Mouse (Mus musculus): ENCODE measurements around the gene Scaf1. TPM values are rescaled to one million over a fixed set of nuclear protein-coding genes. Genes with fewer than 3 reads are reported as not detected.

Gene Scaf1
- total and polyA plus RNA-seq, 2 experiments from 2014 or later = 45.6 to 77.7 TPM

DNA sequence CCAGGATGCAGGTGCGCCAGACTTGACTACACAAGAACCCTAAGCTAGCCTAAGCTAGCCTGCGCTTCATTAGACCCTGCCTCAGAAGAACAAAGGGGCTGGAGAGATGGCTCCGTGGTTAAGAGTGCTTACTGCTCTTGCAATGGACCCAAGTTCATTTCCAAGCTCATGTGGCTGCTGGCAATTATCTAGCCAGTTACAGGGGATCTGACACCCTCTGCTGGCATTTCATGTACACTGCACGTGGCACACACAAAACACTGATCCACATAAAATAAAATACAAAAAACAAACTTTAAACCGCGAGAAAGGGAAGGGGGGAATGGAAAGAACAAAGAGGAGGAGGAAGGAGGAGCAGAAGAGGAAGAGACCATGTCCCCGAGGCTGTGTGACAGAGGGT is 58.0 kb downstream of the Scaf1 start:
- Histone ChIP-seq H3K36me3 (ENCODE audit: insufficient read depth, low read length) (peaks cover 11% of the 10 kb centered on the region), H3K9me3 (ENCODE audit: low read length) (no peaks in the 10 kb centered on the region), H3K9ac (replicated peaks; ENCODE audit: low read length) (no peak overlapping the region), H3K4me3 (ENCODE audit: low read length) (no peak overlapping the region), H3K4me2 (ENCODE audit: low read depth, low read length) (no peak overlapping the region), H3K27ac (no peak overlapping the region), H3K4me1 (ENCODE audit: insufficient read depth, low read length) (no peaks in the 10 kb centered on the region), H3K27me3 (ENCODE audit: insufficient read depth, low read length) (no peaks in the 10 kb centered on the region)
- 59% methylated on average over 7 of the region's 7 CpGs for WGBS
- TF ChIP-seq CTCF (IDR thresholded peaks at IDR 0.05; ENCODE audit: low read depth) = peak; percentile 82
- DNase-seq (ENCODE audit: low spot score) (peak; percentile 78), ATAC-seq (0 out of 2 replicates have a peak, but pooled peaks have one; percentile 31)

GRCm38 (mm10) chr7:44957183-44957835 is 58.9 kb downstream of the Scaf1 start:
- Histone ChIP-seq H3K27ac (peak overlapping the region; percentile 28; the same call in 1 of the 2 replicates), H3K36me3 (ENCODE audit: insufficient read depth, low read length) (peaks cover 11% of the 10 kb centered on the region), H3K27me3 (ENCODE audit: insufficient read depth, low read length) (no peaks in the 10 kb centered on the region), H3K4me3 (ENCODE audit: low read length) (no peak overlapping the region), H3K9me3 (ENCODE audit: low read length) (no peaks in the 10 kb centered on the region), H3K4me2 (ENCODE audit: low read depth, low read length) (no peak overlapping the region), H3K4me1 (ENCODE audit: insufficient read depth, low read length) (0 out of 2 replicates have a peak, but pooled peaks cover 3% of the 10 kb centered on the region), H3K9ac (replicated peaks; ENCODE audit: low read length) (no peak overlapping the region)
- 65% methylated on average over 20 of the region's 20 CpGs for WGBS
- no peak for TF ChIP-seq CTCF (IDR thresholded peaks at IDR 0.05; ENCODE audit: low read depth)
- DNase-seq (ENCODE audit: low spot score) = no peak
- no peak for ATAC-seq

- 47% methylated on average over 6 of the region's 6 CpGs for WGBS
- peaks cover 6% of the 10 kb centered on the region for H3K27me3 ChIP-seq (ENCODE audit: insufficient read depth, low read length)
- no peaks in the 10 kb centered on the region for H3K9me3 ChIP-seq (ENCODE audit: low read length)
- H3K36me3 ChIP-seq (ENCODE audit: insufficient read depth, low read length) = peaks cover 6% of the 10 kb centered on the region
- no peak overlapping the region for H3K4me3 ChIP-seq (ENCODE audit: low read length)
- no peak overlapping the region for H3K4me2 ChIP-seq (ENCODE audit: low read depth, low read length)
- TF ChIP-seq CTCF (IDR thresholded peaks at IDR 0.05; ENCODE audit: low read depth) = no peak
- DNase-seq (ENCODE audit: low spot score) = no peak
- 0 out of 2 replicates have a peak, but pooled peaks cover 6% of the 10 kb centered on the region for H3K4me1 ChIP-seq (ENCODE audit: insufficient read depth, low read length)
- ATAC-seq = no peak
- no peak overlapping the region for H3K9ac ChIP-seq (replicated peaks; ENCODE audit: low read length)
- no peak overlapping the region for H3K27ac ChIP-seq
Observed at GRCm38 (mm10) chr7:44956266-44956665, 59.9 kb downstream of the Scaf1 start.

DNA sequence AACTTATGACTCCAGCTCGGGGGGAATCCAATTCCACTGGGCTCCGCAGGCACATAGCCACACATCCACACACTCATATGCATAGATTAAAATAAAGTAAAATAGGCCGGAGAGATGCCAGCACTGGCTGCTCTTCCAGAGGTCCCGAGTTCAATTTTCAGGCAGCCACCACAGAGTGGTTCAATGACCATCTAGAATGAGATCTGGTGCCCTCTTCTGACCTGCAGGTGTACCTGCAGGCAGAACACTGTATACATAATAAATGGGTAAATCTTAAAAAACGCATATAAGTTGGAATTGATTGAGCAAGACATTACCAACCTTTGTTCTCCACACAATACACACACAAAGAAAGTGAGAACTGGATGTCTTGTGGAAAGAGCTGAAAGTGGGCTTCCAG is 60.5 kb downstream of the Scaf1 start:
- peak; percentile 64 for TF ChIP-seq CTCF (IDR thresholded peaks at IDR 0.05; ENCODE audit: low read depth)

DNA sequence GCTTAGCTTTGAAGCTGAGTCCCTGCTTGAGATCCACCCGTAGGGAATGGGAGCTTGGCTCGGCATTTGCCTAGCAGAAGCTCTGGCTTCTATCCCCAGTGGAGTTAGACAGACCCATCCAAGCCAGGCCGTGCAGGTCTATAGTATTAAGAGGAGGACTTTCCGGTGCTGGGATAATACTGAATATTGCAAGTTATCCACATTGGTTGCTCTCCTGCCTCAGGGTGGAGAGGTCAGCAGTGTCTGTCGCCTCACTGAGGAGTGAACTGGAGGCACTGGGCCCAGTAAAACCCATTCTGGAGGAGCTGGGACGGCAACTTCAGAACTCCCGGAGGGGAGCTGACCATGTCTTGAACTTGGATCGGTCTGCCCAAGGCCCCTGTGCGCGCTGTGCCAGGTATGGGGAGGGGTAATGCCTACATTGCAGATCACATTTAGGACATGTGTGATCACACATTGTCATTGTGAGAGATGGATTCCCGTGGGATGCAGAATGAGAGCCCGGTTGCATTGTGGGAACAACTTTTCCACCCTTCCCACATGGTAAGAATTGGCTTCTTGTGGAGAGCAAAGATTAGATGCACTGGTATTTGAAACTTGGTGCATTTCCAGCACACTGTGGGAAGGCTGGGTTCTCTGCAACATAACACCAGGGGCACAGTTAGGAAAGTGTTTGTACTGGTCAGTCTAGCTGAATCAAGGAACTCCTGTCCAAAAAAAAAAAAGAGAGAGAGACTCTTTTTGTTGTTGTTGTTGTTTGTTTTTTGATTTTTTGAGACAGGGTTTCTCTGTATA is 61.9 kb downstream of the Scaf1 start:
- DNase-seq (ENCODE audit: low spot score) (no peak), ATAC-seq (no peak)
- Histone ChIP-seq H3K4me3 (ENCODE audit: low read length) (no peak overlapping the region), H3K4me1 (ENCODE audit: insufficient read depth, low read length) (0 out of 2 replicates have a peak, but pooled peaks cover 6% of the 10 kb centered on the region), H3K27me3 (ENCODE audit: insufficient read depth, low read length) (peaks cover 6% of the 10 kb centered on the region), H3K27ac (0 out of 2 replicates have a peak overlapping the region, but pooled peaks have one; percentile 2), H3K4me2 (ENCODE audit: low read depth, low read length) (no peak overlapping the region), H3K9ac (replicated peaks; ENCODE audit: low read length) (no peak overlapping the region), H3K36me3 (ENCODE audit: insufficient read depth, low read length) (no peaks in the 10 kb centered on the region; the same call in 1 of the 2 replicates), H3K9me3 (ENCODE audit: low read length) (no peaks in the 10 kb centered on the region)
- WGBS = 72% methylated on average over 12 of the region's 12 CpGs
- TF ChIP-seq CTCF (IDR thresholded peaks at IDR 0.05; ENCODE audit: low read depth) = no peak

More for the DNA sequence above, 60.5 kb downstream of the Scaf1 start:
- DNase-seq (ENCODE audit: low spot score) = peak; percentile 59
- Histone ChIP-seq H3K4me3 (ENCODE audit: low read length) (no peak overlapping the region), H3K9me3 (ENCODE audit: low read length) (no peaks in the 10 kb centered on the region), H3K4me2 (ENCODE audit: low read depth, low read length) (no peak overlapping the region), H3K36me3 (ENCODE audit: insufficient read depth, low read length) (no peaks in the 10 kb centered on the region; the same call in 1 of the 2 replicates), H3K4me1 (ENCODE audit: insufficient read depth, low read length) (0 out of 2 replicates have a peak, but pooled peaks cover 6% of the 10 kb centered on the region), H3K9ac (replicated peaks; ENCODE audit: low read length) (no peak overlapping the region), H3K27ac (no peak overlapping the region), H3K27me3 (ENCODE audit: insufficient read depth, low read length) (peaks cover 6% of the 10 kb centered on the region)
- 59% methylated on average over 5 of the region's 5 CpGs for WGBS
- ATAC-seq = no peak

GRCm38 (mm10) chr7:44953561-44953960 is 62.6 kb downstream of the Scaf1 start:
- Histone ChIP-seq H3K27me3 (ENCODE audit: insufficient read depth, low read length) (peaks cover 6% of the 10 kb centered on the region), H3K9me3 (ENCODE audit: low read length) (no peaks in the 10 kb centered on the region), H3K9ac (replicated peaks; ENCODE audit: low read length) (no peak overlapping the region), H3K4me1 (ENCODE audit: insufficient read depth, low read length) (0 out of 2 replicates have a peak, but pooled peaks cover 6% of the 10 kb centered on the region), H3K4me3 (ENCODE audit: low read length) (no peak overlapping the region), H3K4me2 (ENCODE audit: low read depth, low read length) (no peak overlapping the region), H3K36me3 (ENCODE audit: insufficient read depth, low read length) (no peaks in the 10 kb centered on the region; the same call in 1 of the 2 replicates), H3K27ac (0 out of 2 replicates have a peak overlapping the region, but pooled peaks have one; percentile 2)
- ATAC-seq (no peak), DNase-seq (ENCODE audit: low spot score) (no peak)
- WGBS = 49% methylated on average over 14 of the region's 14 CpGs
- no peak for TF ChIP-seq CTCF (IDR thresholded peaks at IDR 0.05; ENCODE audit: low read depth)

Small RNAs within 50 kb of the gene (microRNA-seq; reads per million reads assigned to microRNA genes)
- gene Mir7054 = 1.1 to 1.8 reads per million in 2 experiments

Other genes starting within 250 kb of the Scaf1 start
Only the 30 nearest of the 35 such genes appear.
- gene Akt1s1, start 167.4 kb downstream of the Scaf1 start, total RNA-seq (2014; rRNA removed) = 136 and 156 TPM in 2 replicates
- gene Akt1s1, start 167.4 kb downstream of the Scaf1 start, polyA plus RNA-seq (2015; fragmentation: Nextera tagmentation; extraction: Ambion mirVana) = 94.3 and 95.4 TPM in 2 replicates
- gene Tbc1d17, start 167.3 kb downstream of the Scaf1 start, total RNA-seq (2014; rRNA removed) = 53.7 and 98.5 TPM in 2 replicates
- gene Tbc1d17, start 167.3 kb downstream of the Scaf1 start, polyA plus RNA-seq (2015; fragmentation: Nextera tagmentation; extraction: Ambion mirVana) = 103 and 106 TPM in 2 replicates
- gene Pnkp, start 159.2 kb downstream of the Scaf1 start, total RNA-seq (2014; rRNA removed) = 22.9 and 47.1 TPM in 2 replicates
- gene Pnkp, start 159.2 kb downstream of the Scaf1 start, polyA plus RNA-seq (2015; fragmentation: Nextera tagmentation; extraction: Ambion mirVana) = 35.7 and 37.5 TPM in 2 replicates
- gene Ptov1, start 146.6 kb downstream of the Scaf1 start, total RNA-seq (2014; rRNA removed) = 524 and 597 TPM in 2 replicates
- gene Ptov1, start 146.6 kb downstream of the Scaf1 start, polyA plus RNA-seq (2015; fragmentation: Nextera tagmentation; extraction: Ambion mirVana) = 416 and 438 TPM in 2 replicates
- 193 and 194 TPM in 2 replicates for gene Med25, start 123.7 kb downstream of the Scaf1 start, total RNA-seq (2014; rRNA removed)
- gene Med25, start 123.7 kb downstream of the Scaf1 start, polyA plus RNA-seq (2015; fragmentation: Nextera tagmentation; extraction: Ambion mirVana) = 121 and 123 TPM in 2 replicates
- 27.8 and 29.8 TPM in 2 replicates for gene Fuz, start 120.3 kb downstream of the Scaf1 start, total RNA-seq (2014; rRNA removed)
- 14.5 and 14.9 TPM in 2 replicates for gene Fuz, start 120.3 kb downstream of the Scaf1 start, polyA plus RNA-seq (2015; fragmentation: Nextera tagmentation; extraction: Ambion mirVana)
- gene Ap2a1, start 86.9 kb downstream of the Scaf1 start, total RNA-seq (2014; rRNA removed) = 251 and 255 TPM in 2 replicates
- 113 and 115 TPM in 2 replicates for gene Ap2a1, start 86.9 kb downstream of the Scaf1 start, polyA plus RNA-seq (2015; fragmentation: Nextera tagmentation; extraction: Ambion mirVana)
- not detected in 2 replicates for gene Tsks, start 73.2 kb downstream of the Scaf1 start, total RNA-seq (2014; rRNA removed)
- gene Tsks, start 73.2 kb downstream of the Scaf1 start, polyA plus RNA-seq (2015; fragmentation: Nextera tagmentation; extraction: Ambion mirVana) = 0.25 and 0.40 TPM in 2 replicates
- 99.4 and 105 TPM in 2 replicates for gene Cpt1c, start 41.5 kb downstream of the Scaf1 start, total RNA-seq (2014; rRNA removed)
- 48.7 and 50.7 TPM in 2 replicates for gene Cpt1c, start 41.5 kb downstream of the Scaf1 start, polyA plus RNA-seq (2015; fragmentation: Nextera tagmentation; extraction: Ambion mirVana)
- 215 and 251 TPM in 2 replicates for gene Prmt1, start 29.8 kb downstream of the Scaf1 start, total RNA-seq (2014; rRNA removed)
- gene Prmt1, start 29.8 kb downstream of the Scaf1 start, polyA plus RNA-seq (2015; fragmentation: Nextera tagmentation; extraction: Ambion mirVana) = 470 and 531 TPM in 2 replicates
- 42.2 and 48.6 TPM in 2 replicates for gene Irf3, start 18.7 kb downstream of the Scaf1 start, total RNA-seq (2014; rRNA removed)
- gene Irf3, start 18.7 kb downstream of the Scaf1 start, polyA plus RNA-seq (2015; fragmentation: Nextera tagmentation; extraction: Ambion mirVana) = 31.5 and 33.7 TPM in 2 replicates
- gene Bcl2l12, start 17.7 kb downstream of the Scaf1 start, total RNA-seq (2014; rRNA removed) = 7.2 and 15.0 TPM in 2 replicates
- gene Bcl2l12, start 17.7 kb downstream of the Scaf1 start, polyA plus RNA-seq (2015; fragmentation: Nextera tagmentation; extraction: Ambion mirVana) = 13.0 and 13.6 TPM in 2 replicates
- 8.4 and 18.6 TPM in 2 replicates for gene Rras, start 1.6 kb upstream of the Scaf1 start, total RNA-seq (2014; rRNA removed)
- gene Rras, start 1.6 kb upstream of the Scaf1 start, polyA plus RNA-seq (2015; fragmentation: Nextera tagmentation; extraction: Ambion mirVana) = 15.8 and 16.9 TPM in 2 replicates
- 14.0 and 18.1 TPM in 2 replicates for gene Prr12, start 36.5 kb upstream of the Scaf1 start, total RNA-seq (2014; rRNA removed)
- 7.5 and 9.2 TPM in 2 replicates for gene Prr12, start 36.5 kb upstream of the Scaf1 start, polyA plus RNA-seq (2015; fragmentation: Nextera tagmentation; extraction: Ambion mirVana)
- gene Nosip, start 46.1 kb upstream of the Scaf1 start, total RNA-seq (2014; rRNA removed) = 72.9 and 83.1 TPM in 2 replicates
- gene Nosip, start 46.1 kb upstream of the Scaf1 start, polyA plus RNA-seq (2015; fragmentation: Nextera tagmentation; extraction: Ambion mirVana) = 64.5 and 67.4 TPM in 2 replicates
- 10.5 and 12.4 TPM in 2 replicates for gene Prrg2, start 46.3 kb upstream of the Scaf1 start, total RNA-seq (2014; rRNA removed)
- gene Prrg2, start 46.3 kb upstream of the Scaf1 start, polyA plus RNA-seq (2015; fragmentation: Nextera tagmentation; extraction: Ambion mirVana) = 15.3 and 17.2 TPM in 2 replicates
- gene Rcn3, start 75.9 kb upstream of the Scaf1 start, total RNA-seq (2014; rRNA removed) = 42.9 and 45.1 TPM in 2 replicates
- 39.3 and 42.0 TPM in 2 replicates for gene Rcn3, start 75.9 kb upstream of the Scaf1 start, polyA plus RNA-seq (2015; fragmentation: Nextera tagmentation; extraction: Ambion mirVana)
- gene Fcgrt, start 87.5 kb upstream of the Scaf1 start, total RNA-seq (2014; rRNA removed) = 32.9 and 43.6 TPM in 2 replicates
- 43.8 and 45.9 TPM in 2 replicates for gene Fcgrt, start 87.5 kb upstream of the Scaf1 start, polyA plus RNA-seq (2015; fragmentation: Nextera tagmentation; extraction: Ambion mirVana)
- 743 and 824 TPM in 2 replicates for gene Rps11, start 108.1 kb upstream of the Scaf1 start, total RNA-seq (2014; rRNA removed)
- 768 and 794 TPM in 2 replicates for gene Rps11, start 108.1 kb upstream of the Scaf1 start, polyA plus RNA-seq (2015; fragmentation: Nextera tagmentation; extraction: Ambion mirVana)
- 1,377 and 1,807 TPM in 2 replicates for gene Rpl13a, start 112.4 kb upstream of the Scaf1 start, total RNA-seq (2014; rRNA removed)
- 800 and 828 TPM in 2 replicates for gene Rpl13a, start 112.4 kb upstream of the Scaf1 start, polyA plus RNA-seq (2015; fragmentation: Nextera tagmentation; extraction: Ambion mirVana)
- not detected in 2 replicates for gene Gm45713, start 119.9 kb upstream of the Scaf1 start, total RNA-seq (2014; rRNA removed)
- 0.15 TPM in 1 of 2 replicates, not detected in the other for gene Gm45713, start 119.9 kb upstream of the Scaf1 start, polyA plus RNA-seq (2015; fragmentation: Nextera tagmentation; extraction: Ambion mirVana)
- gene Flt3l, start 120.1 kb upstream of the Scaf1 start, total RNA-seq (2014; rRNA removed) = 5.8 and 8.0 TPM in 2 replicates
- 2.1 and 3.0 TPM in 2 replicates for gene Flt3l, start 120.1 kb upstream of the Scaf1 start, polyA plus RNA-seq (2015; fragmentation: Nextera tagmentation; extraction: Ambion mirVana)
- 119 and 124 TPM in 2 replicates for gene Pih1d1, start 137.9 kb upstream of the Scaf1 start, total RNA-seq (2014; rRNA removed)
- gene Pih1d1, start 137.9 kb upstream of the Scaf1 start, polyA plus RNA-seq (2015; fragmentation: Nextera tagmentation; extraction: Ambion mirVana) = 79.3 and 80.5 TPM in 2 replicates
- 30.5 and 30.9 TPM in 2 replicates for gene Aldh16a1, start 138.2 kb upstream of the Scaf1 start, total RNA-seq (2014; rRNA removed)
- gene Aldh16a1, start 138.2 kb upstream of the Scaf1 start, polyA plus RNA-seq (2015; fragmentation: Nextera tagmentation; extraction: Ambion mirVana) = 19.0 and 20.6 TPM in 2 replicates
- gene Slc17a7, start 147.6 kb upstream of the Scaf1 start, total RNA-seq (2014; rRNA removed) = 9.8 and 13.5 TPM in 2 replicates
- 4.2 and 4.6 TPM in 2 replicates for gene Slc17a7, start 147.6 kb upstream of the Scaf1 start, polyA plus RNA-seq (2015; fragmentation: Nextera tagmentation; extraction: Ambion mirVana)
- gene Gfy, start 163.2 kb upstream of the Scaf1 start, total RNA-seq (2014; rRNA removed) = 0.36 TPM in 1 of 2 replicates, not detected in the other
- gene Gfy, start 163.2 kb upstream of the Scaf1 start, polyA plus RNA-seq (2015; fragmentation: Nextera tagmentation; extraction: Ambion mirVana) = not detected in 2 replicates
- gene Pth2, start 164.6 kb upstream of the Scaf1 start, total RNA-seq (2014; rRNA removed) = not detected in 2 replicates
- 1.1 and 2.1 TPM in 2 replicates for gene Pth2, start 164.6 kb upstream of the Scaf1 start, polyA plus RNA-seq (2015; fragmentation: Nextera tagmentation; extraction: Ambion mirVana)
- 0.10 TPM in 1 of 2 replicates, not detected in the other for gene Ccdc155, start 188.5 kb upstream of the Scaf1 start, total RNA-seq (2014; rRNA removed)
- gene Ccdc155, start 188.5 kb upstream of the Scaf1 start, polyA plus RNA-seq (2015; fragmentation: Nextera tagmentation; extraction: Ambion mirVana) = 0.46 and 0.55 TPM in 2 replicates
- 15.7 and 18.3 TPM in 2 replicates for gene Dkkl1, start 195.8 kb upstream of the Scaf1 start, total RNA-seq (2014; rRNA removed)
- 24.0 and 25.4 TPM in 2 replicates for gene Dkkl1, start 195.8 kb upstream of the Scaf1 start, polyA plus RNA-seq (2015; fragmentation: Nextera tagmentation; extraction: Ambion mirVana)
- gene Tead2, start 199.4 kb upstream of the Scaf1 start, total RNA-seq (2014; rRNA removed) = 58.0 and 73.6 TPM in 2 replicates
- gene Tead2, start 199.4 kb upstream of the Scaf1 start, polyA plus RNA-seq (2015; fragmentation: Nextera tagmentation; extraction: Ambion mirVana) = 36.0 and 37.3 TPM in 2 replicates